ENCODE assay signal across 18 mouse cellular contexts in genomic region chr17:87083671-87084070, GRCm38 (mm10).
"Had no signal": no experiment of that assay in that cellular context is flagged by ENCODE, and none has a peak within 500 bp of the region (broad histone marks: within the 10 kb centered on the region; RNA-seq: fewer than 3 reads in every experiment).

No protein-coding gene starts in this region.

- H3K9ac ChIP-seq: liver, embryonic 14.5 days; liver, postnatal 0 days; lung, embryonic 14.5 days; midbrain, embryonic 12.5 days; midbrain, embryonic 15.5 days; neural tube, embryonic 12.5 days; neural tube, embryonic 15.5 days; stomach, embryonic 15.5 days had no signal

- H3K27ac ChIP-seq: kidney, postnatal 0 days; left cerebral cortex, adult 2 months; liver, embryonic 14.5 days; macrophage; midbrain, embryonic 12.5 days; midbrain, embryonic 15.5 days; neural tube, embryonic 12.5 days; neural tube, embryonic 15.5 days; stomach, embryonic 15.5 days had no signal

- H3K4me1 ChIP-seq: midbrain, embryonic 12.5 days; midbrain, embryonic 15.5 days; neural tube, embryonic 12.5 days; neural tube, embryonic 15.5 days; stomach, embryonic 15.5 days had no signal

- H3K4me3 ChIP-seq: left cerebral cortex, adult 2 months; midbrain, embryonic 12.5 days; midbrain, embryonic 15.5 days; neural tube, embryonic 12.5 days; neural tube, embryonic 15.5 days; stomach, embryonic 15.5 days had no signal

- H3K9me3 ChIP-seq: midbrain, embryonic 12.5 days; midbrain, embryonic 15.5 days; neural tube, embryonic 12.5 days; neural tube, embryonic 15.5 days; stomach, embryonic 15.5 days had no signal

- H3K4me2 ChIP-seq: lung, embryonic 14.5 days; midbrain, embryonic 12.5 days; midbrain, embryonic 15.5 days; neural tube, embryonic 12.5 days; neural tube, embryonic 15.5 days; stomach, embryonic 15.5 days had no signal

- ATAC-seq: liver, postnatal 0 days; lung, postnatal 0 days; midbrain, embryonic 15.5 days had no signal

- H3K27me3 ChIP-seq: midbrain, embryonic 12.5 days; midbrain, embryonic 15.5 days; neural tube, embryonic 12.5 days; neural tube, embryonic 15.5 days; stomach, embryonic 15.5 days had no signal

- DNase-seq: kidney, postnatal 25 days; layer of hippocampus, postnatal 36 days; liver, postnatal 0 days; lung, embryonic 14.5 days; retina, postnatal 1 day; right cerebral cortex, postnatal 25 days; spleen, adult 18-20 months; thymus, postnatal 36 days had no signal

- H3K36me3 ChIP-seq: midbrain, embryonic 12.5 days; midbrain, embryonic 15.5 days; neural tube, embryonic 12.5 days; neural tube, embryonic 15.5 days; stomach, embryonic 15.5 days had no signal
